Mouse (Mus musculus) brown adipose tissue, adult 24 weeks (tissue): ENCODE data around the gene Gm34653. TPM values are rescaled to one million over a fixed set of nuclear protein-coding genes. Genes with fewer than 3 reads are reported as not detected.

Source experiments
- polyA plus RNA-seq: library from polyadenylated mRNA; stranded (reverse); fragments of >200 nt; gene quantifications from 2 replicates; pipeline ENCODE4 v1.2.4, GENCODE M21; 2012; ENCODE audit not compliant: missing spikeins, insufficient read depth, insufficient read length

The Gm34653 gene
- polyA plus RNA-seq, 1 experiment: not detected

Other genes with a start within 250 kb of the Gm34653 start
- 18.7 and 22.6 TPM in 2 replicates for gene Gapvd1, start 77.8 kb upstream of the Gm34653 start, polyA plus RNA-seq
- 188 and 303 TPM in 2 replicates for gene Hspa5, start 61.0 kb upstream of the Gm34653 start, polyA plus RNA-seq
- 23.2 and 28.2 TPM in 2 replicates for gene Rabepk, start 33.1 kb upstream of the Gm34653 start, polyA plus RNA-seq
- gene Fbxw2, start 6.7 kb upstream of the Gm34653 start, polyA plus RNA-seq: 55.3 and 59.9 TPM in 2 replicates
- not detected in 2 replicates for gene Cutal, start 41.4 kb downstream of the Gm34653 start, polyA plus RNA-seq
- gene Psmd5, start 42.0 kb downstream of the Gm34653 start, polyA plus RNA-seq: 33.2 and 33.9 TPM in 2 replicates
- gene Phf19, start 81.0 kb downstream of the Gm34653 start, polyA plus RNA-seq: 2.3 and 2.4 TPM in 2 replicates
- gene Traf1, start 128.8 kb downstream of the Gm34653 start, polyA plus RNA-seq: not detected in 2 replicates
- not detected in 2 replicates for gene Hc, start 228.4 kb downstream of the Gm34653 start, polyA plus RNA-seq